Comparison of ENCODE assay signal across 27 mouse cellular contexts in genomic region chr4:44042429-44042828, GRCm38 (mm10). TPM values are rescaled to one million over a fixed set of nuclear protein-coding genes. Genes with fewer than 3 reads are reported as not detected.
DNase-seq lines count a peak whose midpoint lies in the region; ATAC-seq and TF ChIP-seq lines count a peak whose summit lies in the region.
"Had no signal": no experiment of that assay in that cellular context is flagged by ENCODE, and none has a peak within 500 bp of the region (broad histone marks: within the 10 kb centered on the region; RNA-seq: fewer than 3 reads in every experiment).

No protein-coding gene starts in this region.

- no peaks in the 10 kb centered on the region for H3K9me3 ChIP-seq in embryonic facial prominence, embryonic 14.5 days (ENCODE audit: control insufficient read depth, low read length)
- H3K9me3 ChIP-seq in embryonic facial prominence, embryonic 10.5 days, result no peaks in the 10 kb centered on the region
- no peaks in the 10 kb centered on the region for H3K9me3 ChIP-seq in intestine, embryonic 16.5 days (ENCODE audit: control insufficient read depth, low read length)
- H3K9me3 ChIP-seq: embryonic facial prominence, embryonic 13.5 days; forebrain, embryonic 13.5 days; forebrain, embryonic 15.5 days; G1E had no signal

- no peak overlapping the region for H3K9ac ChIP-seq in embryonic facial prominence, embryonic 14.5 days (ENCODE audit: low read depth, low read length)
- H3K9ac ChIP-seq in intestine, embryonic 16.5 days (ENCODE audit: low read depth, low read length), result no peak overlapping the region
- H3K9ac ChIP-seq: embryonic facial prominence, embryonic 13.5 days; forebrain, embryonic 13.5 days; forebrain, embryonic 15.5 days; forebrain, postnatal 0 days had no signal

- peak; percentile 18 for DNase-seq in embryonic facial prominence, embryonic 14.5 days (ENCODE audit: low spot score)
- DNase-seq in embryonic facial prominence, embryonic 10.5 days (ENCODE audit: low spot score), result no peak
- no peak for DNase-seq in gastrocnemius, postnatal 36 days
- no peak for DNase-seq in gastrocnemius, postnatal 4 days (ENCODE audit: low spot score in 2 of 2)
- no peak for DNase-seq in embryo, embryonic 11 days
- DNase-seq: adrenal gland, adult 2 months; adrenal gland, postnatal 10 days; adrenal gland, postnatal 25 days; B cell, adult 2 months; cerebellum, adult 11 months; cerebellum, adult 18-20 months; cerebellum, adult 8-10 months; cerebellum, adult 9-11 months; cerebellum, postnatal 14 days; cerebellum, postnatal 36 days; forebrain, postnatal 0 days had no signal

- no peak for TF ChIP-seq POLR2A in small intestine, adult 2 months (IDR thresholded peaks at IDR 0.05; ENCODE audit: low read depth, low read length)

- H3K27ac ChIP-seq in embryonic facial prominence, embryonic 14.5 days (replicated peaks; ENCODE audit: low read depth, low read length), result no peak overlapping the region
- no peak overlapping the region for H3K27ac ChIP-seq in embryonic facial prominence, embryonic 10.5 days (replicated peaks)
- H3K27ac ChIP-seq in intestine, embryonic 16.5 days (ENCODE audit: low read length), result 0 out of 2 replicates have a peak overlapping the region, but pooled peaks have one; percentile 1
- peak overlapping the region; percentile 6; the same call in 1 of the 2 replicates for H3K27ac ChIP-seq in small intestine, adult 2 months (ENCODE audit: insufficient read depth, low read depth, low read length)
- H3K27ac ChIP-seq: embryonic facial prominence, embryonic 13.5 days; forebrain, embryonic 13.5 days; forebrain, embryonic 15.5 days had no signal

- no peak for TF ChIP-seq CTCF in small intestine, adult 2 months (IDR thresholded peaks at IDR 0.05; ENCODE audit: extremely low read depth, insufficient read length, insufficient replicate concordance, low read depth, low read length)

- 66% methylated on average over 5 of the region's 5 CpGs for WGBS in embryonic facial prominence, embryonic 14.5 days
- 92% methylated on average over 5 of the region's 5 CpGs for WGBS in embryonic facial prominence, embryonic 10.5 days
- WGBS in intestine, embryonic 16.5 days, result 48% methylated on average over 5 of the region's 5 CpGs
- 19% methylated on average over 5 of the region's 5 CpGs for WGBS in small intestine, adult 2 months

- H3K36me3 ChIP-seq in embryonic facial prominence, embryonic 14.5 days (ENCODE audit: control insufficient read depth, insufficient read depth, low read length), result peaks cover 46% of the 10 kb centered on the region
- peaks cover 60% of the 10 kb centered on the region for H3K36me3 ChIP-seq in embryonic facial prominence, embryonic 10.5 days (replicated peaks)
- H3K36me3 ChIP-seq in intestine, embryonic 16.5 days (ENCODE audit: control insufficient read depth, insufficient read depth, low read length), result peaks cover 15% of the 10 kb centered on the region
- H3K36me3 ChIP-seq in small intestine, adult 2 months (ENCODE audit: control insufficient read depth, insufficient read depth, low read length), result peaks cover 56% of the 10 kb centered on the region

- ATAC-seq in embryonic facial prominence, embryonic 14.5 days (ENCODE audit: low read depth), result no peak
- peak; percentile 78 for ATAC-seq in intestine, embryonic 16.5 days
- ATAC-seq: CD4-positive, CD25-positive, alpha-beta regulatory T cell, adult 4 months; forebrain, embryonic 13.5 days; forebrain, embryonic 15.5 days; forebrain, postnatal 0 days had no signal

- intact Hi-C loops in gastrocnemius, postnatal 36 days (cut with DNase I), result no loop called here

- no peak overlapping the region for H3K4me2 ChIP-seq in embryonic facial prominence, embryonic 14.5 days (ENCODE audit: low read depth, low read length)
- no peak overlapping the region for H3K4me2 ChIP-seq in intestine, embryonic 16.5 days (ENCODE audit: low read depth, low read length)
- H3K4me2 ChIP-seq: embryonic facial prominence, embryonic 13.5 days; forebrain, embryonic 13.5 days; forebrain, embryonic 15.5 days had no signal

- H3K4me3 ChIP-seq in embryonic facial prominence, embryonic 14.5 days (ENCODE audit: low read depth, low read length), result no peak overlapping the region
- no peak overlapping the region for H3K4me3 ChIP-seq in embryonic facial prominence, embryonic 10.5 days
- no peak overlapping the region for H3K4me3 ChIP-seq in intestine, embryonic 16.5 days (ENCODE audit: low read length)
- no peak overlapping the region for H3K4me3 ChIP-seq in small intestine, adult 2 months (ENCODE audit: low read depth, low read length)
- H3K4me3 ChIP-seq: embryonic facial prominence, embryonic 13.5 days; forebrain, embryonic 13.5 days; forebrain, embryonic 15.5 days had no signal

- H3K4me1 ChIP-seq in embryonic facial prominence, embryonic 14.5 days (ENCODE audit: control insufficient read depth, insufficient read depth, low read length), result no peaks in the 10 kb centered on the region
- no peaks in the 10 kb centered on the region for H3K4me1 ChIP-seq in embryonic facial prominence, embryonic 10.5 days
- peaks cover 5% of the 10 kb centered on the region; the same call in 1 of the 2 replicates for H3K4me1 ChIP-seq in intestine, embryonic 16.5 days (ENCODE audit: control insufficient read depth, insufficient read depth, low read length)
- peaks cover 16% of the 10 kb centered on the region for H3K4me1 ChIP-seq in small intestine, adult 2 months (ENCODE audit: control insufficient read depth, insufficient read depth, insufficient read length, low read length)
- H3K4me1 ChIP-seq: embryonic facial prominence, embryonic 13.5 days; forebrain, embryonic 13.5 days; forebrain, embryonic 15.5 days had no signal

- no peaks in the 10 kb centered on the region for H3K27me3 ChIP-seq in embryonic facial prominence, embryonic 14.5 days (replicated peaks; ENCODE audit: control insufficient read depth, insufficient read depth, low read length)
- peaks cover 7% of the 10 kb centered on the region; the same call in 1 of the 2 replicates for H3K27me3 ChIP-seq in embryonic facial prominence, embryonic 10.5 days (replicated peaks; ENCODE audit: low read depth, poor library complexity, severe bottlenecking)
- no peaks in the 10 kb centered on the region for H3K27me3 ChIP-seq in intestine, embryonic 16.5 days (replicated peaks; ENCODE audit: control insufficient read depth, insufficient read depth, low read length)
- H3K27me3 ChIP-seq in small intestine, adult 2 months (ENCODE audit: control insufficient read depth, insufficient read depth, low read length), result no peaks in the 10 kb centered on the region
- H3K27me3 ChIP-seq: CH12.LX; embryonic facial prominence, embryonic 13.5 days; forebrain, embryonic 13.5 days; forebrain, embryonic 15.5 days had no signal

RNA-seq across cellular contexts. Expression of gene Clta, which starts 38.2 kb away (rescaled TPM):
- polyA plus RNA-seq in embryonic facial prominence, embryonic 14.5 days (2014; fragmentation: Nextera tagmentation; extraction: Ambion mirVana), result 254 and 258 TPM in 2 replicates
- polyA plus RNA-seq in embryonic facial prominence, embryonic 10.5 days (2016; fragmentation: Nextera tagmentation; extraction: Ambion mirVana), result 212 and 222 TPM in 2 replicates
- polyA plus RNA-seq in intestine, embryonic 16.5 days (2015; fragmentation: Nextera tagmentation; extraction: Ambion mirVana), result 241 and 256 TPM in 2 replicates
- 119 and 280 TPM in 2 replicates for polyA plus RNA-seq in small intestine, adult 2 months (2012; rRNA removed)
- 10 to 100 TPM; 46.3 to 49.3 TPM for total RNA-seq in gastrocnemius, postnatal 36 days (2021)
- 100 to 1,000 TPM; 158 to 176 TPM for total RNA-seq in gastrocnemius, postnatal 4 days (2021)

RNA-seq across cellular contexts. Expression of gene Gne, which starts 41.5 kb away (rescaled TPM):
- 27.6 and 29.0 TPM in 2 replicates for polyA plus RNA-seq in embryonic facial prominence, embryonic 14.5 days (2014; fragmentation: Nextera tagmentation; extraction: Ambion mirVana)
- 20.5 and 20.8 TPM in 2 replicates for polyA plus RNA-seq in embryonic facial prominence, embryonic 10.5 days (2016; fragmentation: Nextera tagmentation; extraction: Ambion mirVana)
- polyA plus RNA-seq in intestine, embryonic 16.5 days (2015; fragmentation: Nextera tagmentation; extraction: Ambion mirVana), result 50.4 and 57.2 TPM in 2 replicates
- polyA plus RNA-seq in small intestine, adult 2 months (2012; rRNA removed), result 26.9 and 40.6 TPM in 2 replicates
- 10 to 100 TPM in 1 of 2 experiments, 1 to 10 TPM in 1; 8.1 to 11.8 TPM for total RNA-seq in gastrocnemius, postnatal 36 days (2021)
- total RNA-seq in gastrocnemius, postnatal 4 days (2021), result 10 to 100 TPM; 23.6 to 31.2 TPM

RNA-seq across cellular contexts. Expression of gene Ccin, which starts 59.1 kb away (rescaled TPM):
- not detected in 2 replicates for polyA plus RNA-seq in embryonic facial prominence, embryonic 14.5 days (2014; fragmentation: Nextera tagmentation; extraction: Ambion mirVana)
- not detected in 2 replicates for polyA plus RNA-seq in embryonic facial prominence, embryonic 10.5 days (2016; fragmentation: Nextera tagmentation; extraction: Ambion mirVana)
- not detected in 2 replicates for polyA plus RNA-seq in intestine, embryonic 16.5 days (2015; fragmentation: Nextera tagmentation; extraction: Ambion mirVana)
- not detected in 2 replicates for polyA plus RNA-seq in small intestine, adult 2 months (2012; rRNA removed)
- not detected for total RNA-seq in gastrocnemius, postnatal 36 days (2021)
- under 1 TPM; 0.26 to 0.32 TPM for total RNA-seq in gastrocnemius, postnatal 4 days (2021)
- total RNA-seq: adrenal gland, adult 2 months; adrenal gland, postnatal 10 days; adrenal gland, postnatal 25 days; CH12.LX; common myeloid progenitor, adult 5-6 weeks; G1E had no signal
- polyA plus RNA-seq: adrenal gland, adult 2 months; CD4-positive, CD25-positive, alpha-beta regulatory T cell, adult 4 months; embryonic facial prominence, embryonic 11.5 days; embryonic facial prominence, embryonic 13.5 days; forebrain, embryonic 11.5 days; forebrain, embryonic 13.5 days; forebrain, embryonic 15.5 days; forebrain, postnatal 0 days; G1E had no signal

Comparison
In these comparisons a context has a peak if more than half of its experiments do, and no peak if none do; other contexts are left out.
1. H3K27ac ChIP-seq: peak in intestine, embryonic 16.5 days (single experiment) and small intestine, adult 2 months (single experiment); none in embryonic facial prominence, embryonic 14.5 days (single experiment) and embryonic facial prominence, embryonic 10.5 days (single experiment).